Mouse (Mus musculus) liver, adult 2 months (tissue): ENCODE data around the gene Snx32. TPM values are rescaled to one million over a fixed set of nuclear protein-coding genes. Genes with fewer than 3 reads are reported as not detected.

Experiments used
- DNase-seq: peaks from one replicate; pipeline ENCODE4 v3.0.0-alpha.2; 2011; ENCODE audit warnings: low read depth, low spot score; ENCODE audit errors: extremely low read depth
- H3K27ac ChIP-seq: fragments of 200-500 bp; replicated peaks from 2 replicates; pipeline ENCODE4 v1.5.1; 2012; ENCODE audit warnings: low read depth, mild to moderate bottlenecking, control low read depth, inconsistent platforms, low read length; ENCODE audit not compliant: insufficient read depth
- H3K27me3 ChIP-seq: fragments of 200-500 bp; 2 replicates; pipeline ENCODE4 v1.6.1; 2012; ENCODE audit warnings: mild to moderate bottlenecking, moderate library complexity, low read length, inconsistent platforms; ENCODE audit not compliant: control insufficient read depth, insufficient read depth
- H3K36me3 ChIP-seq: fragments of 200-500 bp; 2 replicates; pipeline ENCODE4 v1.6.1; 2012; ENCODE audit warnings: low read length, inconsistent platforms; ENCODE audit not compliant: control insufficient read depth, insufficient read depth
- H3K4me1 ChIP-seq: fragments of 200-500 bp; 2 replicates; pipeline ENCODE4 v1.6.1; 2011; ENCODE audit warnings: low read length; ENCODE audit not compliant: control insufficient read depth, insufficient read depth
- H3K4me3 ChIP-seq: fragments of 200-500 bp; 2 replicates; pipeline ENCODE4 v1.5.1; 2011; ENCODE audit warnings: low read depth, mild to moderate bottlenecking, control low read depth, low read length, moderate library complexity; ENCODE audit not compliant: insufficient read depth
- H3K79me2 ChIP-seq: fragments of 200-500 bp; 2 replicates; pipeline ENCODE4 v1.6.1; 2012; ENCODE audit warnings: inconsistent platforms, mild to moderate bottlenecking, low read length, moderate library complexity; ENCODE audit not compliant: control insufficient read depth, insufficient read depth
- H3K9ac ChIP-seq: fragments of 200-500 bp; 2 replicates; pipeline ENCODE4 v1.6.1; 2012; ENCODE audit warnings: low read depth, mild to moderate bottlenecking, control low read depth, inconsistent platforms, low read length
- CTCF ChIP-seq: fragments of 200-500 bp; IDR thresholded peaks from 2 replicates; pipeline ENCODE4 v1.5.1; 2011; ENCODE audit warnings: low read depth, low read length, control low read depth
- POLR2A ChIP-seq: fragments of 200-500 bp; IDR thresholded peaks from 2 replicates; pipeline ENCODE4 v1.6.1; 2011; ENCODE audit warnings: low read length, control low read depth; ENCODE audit not compliant: insufficient read depth; ENCODE audit errors: extremely low read depth
- WGBS: fragments of 180-500 bp; shearing (Covaris S2); methylation state at CpG from one replicate; pipeline ENCODE4 v1.1.7; 2018; 5-methylcytosine and 5-hydroxymethylcytosine counted together
- polyA plus RNA-seq: library from polyadenylated mRNA; depleted of rRNA; stranded (reverse); fragments of >200 nt; gene quantifications from 2 replicates; pipeline ENCODE4 v1.2.3, GENCODE M21; 2012
- total RNA-seq: library from RNA; depleted of rRNA; stranded (reverse); fragments of >200 nt; gene quantifications from 2 replicates; pipeline ENCODE4 v1.2.3, GENCODE M21; 2014

The Snx32 gene
- total and polyA plus RNA-seq, 2 experiments: 1.8 to 4.1 TPM

- Histone ChIP-seq H3K9ac (no peak overlapping the region), H3K27me3 (no peaks in the 10 kb centered on the region), H3K36me3 (no peaks in the 10 kb centered on the region), H3K27ac (no peak overlapping the region), H3K79me2 (peaks cover 4% of the 10 kb centered on the region; the same call in 1 of the 2 replicates), H3K4me3 (no peak overlapping the region), H3K4me1 (peaks cover 7% of the 10 kb centered on the region; the same call in 1 of the 2 replicates)
- TF ChIP-seq POLR2A (no peak), CTCF (no peak)
- no peak for DNase-seq
- 84% methylated on average over 4 of the region's 4 CpGs for WGBS
Observed at GRCm38 (mm10) chr19:5486771-5487170, 23.6 kb downstream of the Snx32 start.

- Histone ChIP-seq H3K27me3 (no peaks in the 10 kb centered on the region), H3K36me3 (no peaks in the 10 kb centered on the region), H3K4me3 (no peak overlapping the region), H3K4me1 (peaks cover 7% of the 10 kb centered on the region; the same call in 1 of the 2 replicates), H3K27ac (no peak overlapping the region), H3K79me2 (peaks cover 4% of the 10 kb centered on the region; the same call in 1 of the 2 replicates), H3K9ac (no peak overlapping the region)
- WGBS: 91% methylated on average over 8 of the region's 8 CpGs
- TF ChIP-seq CTCF: no peak
- TF ChIP-seq POLR2A: no peak
- DNase-seq: no peak
Observed at GRCm38 (mm10) chr19:5486286-5486685, 24.1 kb downstream of the Snx32 start.

GRCm38 (mm10) chr19:5485821-5486220, 24.5 kb downstream of the Snx32 start:
- 96% methylated on average over 7 of the region's 7 CpGs for WGBS
- no peaks in the 10 kb centered on the region for H3K36me3 ChIP-seq
- no peak for DNase-seq
- no peak overlapping the region for H3K27ac ChIP-seq
- peaks cover 3% of the 10 kb centered on the region; the same call in 1 of the 2 replicates for H3K79me2 ChIP-seq
- peaks cover 7% of the 10 kb centered on the region; the same call in 1 of the 2 replicates for H3K4me1 ChIP-seq
- H3K27me3 ChIP-seq: no peaks in the 10 kb centered on the region
- no peak overlapping the region for H3K9ac ChIP-seq
- H3K4me3 ChIP-seq: no peak overlapping the region
- TF ChIP-seq CTCF (no peak), POLR2A (no peak)

GRCm38 (mm10) chr19:5485371-5485770, 25.0 kb downstream of the Snx32 start:
- Histone ChIP-seq H3K27ac (no peak overlapping the region), H3K4me1 (peaks cover 7% of the 10 kb centered on the region; the same call in 1 of the 2 replicates), H3K4me3 (no peak overlapping the region), H3K79me2 (no peaks in the 10 kb centered on the region), H3K9ac (no peak overlapping the region), H3K36me3 (no peaks in the 10 kb centered on the region), H3K27me3 (no peaks in the 10 kb centered on the region)
- whole genome bisulfite sequencing: 90% methylated on average over 8 of the region's 8 CpGs
- no peak for DNase-seq
- TF ChIP-seq CTCF (no peak), POLR2A (no peak)

GRCm38 (mm10) chr19:5484496-5484895, 25.8 kb downstream of the Snx32 start:
- WGBS: 91% methylated on average over 5 of the region's 5 CpGs
- Histone ChIP-seq H3K9ac (no peak overlapping the region), H3K4me3 (no peak overlapping the region), H3K27ac (no peak overlapping the region), H3K36me3 (no peaks in the 10 kb centered on the region), H3K27me3 (no peaks in the 10 kb centered on the region), H3K4me1 (peaks cover 7% of the 10 kb centered on the region; the same call in 1 of the 2 replicates), H3K79me2 (no peaks in the 10 kb centered on the region)
- TF ChIP-seq CTCF: no peak
- no peak for TF ChIP-seq POLR2A
- no peak for DNase-seq
